Mouse (Mus musculus) T-helper 1 cell (primary cell): ENCODE data around the gene Klhdc1.

Experiments used
- in situ Hi-C: fragments of 300-600 bp; cut with MboI, MseI; formaldehyde crosslinking; loops from one replicate; pipeline ENCODE4 v1.15.1; 2025; ENCODE audit warnings: high pct_unique_total_duplicates

Klhdc1 gene

GRCm38 (mm10) chr12:69240876-69241275, at the start of gene Klhdc1:
Gene Klhdc1, plus strand, starts transcription at chr12:69241176.
- in situ Hi-C loops = no loop called here

- in situ Hi-C loops = loop anchor here (25.0 kb wide), 2 partner anchors 396 to 1771 kb away; partner anchors contain the start of genes Psma3 and Vcpkmt
These were observed 49.6 kb upstream of the Klhdc1 start for GRCm38 (mm10) chr12:69191396-69191795.

- in situ Hi-C loops = loop anchor here (25.0 kb wide), 2 partner anchors 395 to 1770 kb away; partner anchors contain the start of genes Psma3 and Vcpkmt
These were observed 48.3 kb upstream of the Klhdc1 start for GRCm38 (mm10) chr12:69192637-69193036.

GRCm38 (mm10) chr12:69196444-69197377, 44.3 kb upstream of the Klhdc1 start, which contains the start of gene Gm49383:
Gene Gm49383, minus strand, starts transcription at chr12:69197104.
- in situ Hi-C loops = loop anchor here (25.0 kb wide), 2 partner anchors 391 to 1766 kb away; partner anchors contain the start of genes Psma3 and Vcpkmt

- in situ Hi-C loops = loop anchor here (25.0 kb wide), 2 partner anchors 390 to 1765 kb away; partner anchors contain the start of genes Psma3 and Vcpkmt
These were observed 43.4 kb upstream of the Klhdc1 start for GRCm38 (mm10) chr12:69197378-69198163.

GRCm38 (mm10) chr12:69198164-69198535, 42.8 kb upstream of the Klhdc1 start, which contains the start of gene Dnaaf2:
Gene Dnaaf2, minus strand, starts transcription at chr12:69198429.
- in situ Hi-C loops = loop anchor here (25.0 kb wide), 2 partner anchors 389 to 1764 kb away; partner anchors contain the start of genes Psma3 and Vcpkmt

GRCm38 (mm10) chr12:69198985-69199384, 42.0 kb upstream of the Klhdc1 start:
- in situ Hi-C loops = loop anchor here (25.0 kb wide), 2 partner anchors 388 to 1763 kb away; partner anchors contain the start of genes Psma3 and Vcpkmt

- in situ Hi-C loops = no loop called here
These were observed 36.7 kb upstream of the Klhdc1 start, which contains the start of gene Gm49384 for GRCm38 (mm10) chr12:69204052-69204833. Gene Gm49384, minus strand, starts transcription at chr12:69204267.

- in situ Hi-C loops = no loop called here
These were observed 33.6 kb upstream of the Klhdc1 start for GRCm38 (mm10) chr12:69207396-69207795.

GRCm38 (mm10) chr12:69207926-69208325, 33.0 kb upstream of the Klhdc1 start:
- in situ Hi-C loops = no loop called here

- in situ Hi-C loops = no loop called here
These were observed 32.5 kb upstream of the Klhdc1 start for GRCm38 (mm10) chr12:69208520-69208919.

- in situ Hi-C loops = no loop called here
These were observed 30.7 kb upstream of the Klhdc1 start for GRCm38 (mm10) chr12:69210056-69210979.

GRCm38 (mm10) chr12:69211057-69211456, 29.9 kb upstream of the Klhdc1 start:
- in situ Hi-C loops = no loop called here

GRCm38 (mm10) chr12:69213186-69213777, 27.7 kb upstream of the Klhdc1 start:
- in situ Hi-C loops = no loop called here

- in situ Hi-C loops = no loop called here
These were observed 26.6 kb upstream of the Klhdc1 start for GRCm38 (mm10) chr12:69214393-69214792.

- in situ Hi-C loops = no loop called here
These were observed 25.8 kb upstream of the Klhdc1 start for GRCm38 (mm10) chr12:69215000-69215785.

GRCm38 (mm10) chr12:69216587-69216986, 24.4 kb upstream of the Klhdc1 start:
- in situ Hi-C loops = no loop called here

- in situ Hi-C loops = no loop called here
These were observed 20.2 kb upstream of the Klhdc1 start for GRCm38 (mm10) chr12:69220613-69221277.
